ENCODE assay signal across 11 mouse cellular contexts in genomic region chr2:57772315-57772714, GRCm38 (mm10).
DNase-seq lines count a peak whose midpoint lies in the region; ATAC-seq and TF ChIP-seq lines count a peak whose summit lies in the region.
"Had no signal": no experiment of that assay in that cellular context is flagged by ENCODE, and none has a peak within 500 bp of the region (broad histone marks: within the 10 kb centered on the region; RNA-seq: fewer than 3 reads in every experiment).

No protein-coding gene starts in this region.

- TF ChIP-seq POLR2A in MEL (IDR thresholded peaks at IDR 0.05; ENCODE audit: control insufficient read depth in 1 of 2, insufficient read depth in 1 of 2, low read depth in 1 of 2, low read length in 2 of 2, poor library complexity in 1 of 2) = no peak

- no peaks in the 10 kb centered on the region for H3K79me2 ChIP-seq in MEL (ENCODE audit: control insufficient read depth, insufficient read depth, low read length, poor library complexity)

- no peak for ATAC-seq in CD4-positive, CD25-positive, alpha-beta regulatory T cell, adult 4 months
- ATAC-seq in granulocyte monocyte progenitor cell, adult 5-6 weeks (replicated peaks; ENCODE audit: poor library complexity, severe bottlenecking) = peak; percentile 56; the same call in 1 of the 2 replicates

- TF ChIP-seq CTCF in layer of hippocampus, adult 2 months (conservative IDR thresholded peaks at IDR 0.05) = peak; percentile 70
- peak in 2 of 3 experiments; percentile 18 to 43; a peak in 3 of 6 replicates for TF ChIP-seq CTCF in MEL (IDR thresholded peaks at IDR 0.05 in 2 of 3, conservative IDR thresholded peaks at IDR 0.05 in 1 of 3; ENCODE audit: control insufficient read depth in 1 of 3, insufficient read depth in 1 of 3, low read depth in 2 of 3, low read length in 3 of 3, poor library complexity in 1 of 3, severe bottlenecking in 1 of 3)

- DNase-seq in CD4-positive, CD25-positive, alpha-beta regulatory T cell, adult 2 months (ENCODE audit: low read depth, low spot score) = peak; percentile 18
- no peak for DNase-seq in layer of hippocampus, adult 2 months (ENCODE audit: low spot score in 2 of 2)
- DNase-seq in layer of hippocampus, postnatal 10 days (ENCODE audit: low spot score in 2 of 2) = no peak
- DNase-seq in MEL (ENCODE audit: low read depth, low spot score) = peak; percentile 41
- no peak for DNase-seq in B cell, adult 2 months
- no peak for DNase-seq in adrenal gland, postnatal 10 days
- DNase-seq: adrenal gland, postnatal 36 days had no signal

- no peaks in the 10 kb centered on the region for H3K9me3 ChIP-seq in MEL (replicated peaks; ENCODE audit: insufficient read depth, low read length)
- H3K9me3 ChIP-seq: embryonic facial prominence, embryonic 13.5 days; limb, embryonic 15.5 days had no signal

- no peak overlapping the region for H3K4me3 ChIP-seq in layer of hippocampus, adult 2 months
- no peak overlapping the region for H3K4me3 ChIP-seq in MEL (ENCODE audit: control insufficient read depth in 1 of 2, insufficient read depth in 1 of 2, low read depth in 2 of 2, low read length in 2 of 2)
- H3K4me3 ChIP-seq: embryonic facial prominence, embryonic 13.5 days; limb, embryonic 15.5 days had no signal

- TF ChIP-seq RAD21 in MEL (IDR thresholded peaks at IDR 0.05; ENCODE audit: low read depth, low read length) = peak; percentile 49

- no peak overlapping the region for H3K9ac ChIP-seq in MEL (ENCODE audit: control insufficient read depth, low read depth, low read length, poor library complexity, severe bottlenecking)
- H3K9ac ChIP-seq: embryonic facial prominence, embryonic 13.5 days; limb, embryonic 15.5 days had no signal

- H3K36me3 ChIP-seq in MEL (ENCODE audit: control insufficient read depth in 1 of 2, insufficient read depth in 2 of 2, low read length in 2 of 2) = no peaks in the 10 kb centered on the region
- H3K36me3 ChIP-seq: embryonic facial prominence, embryonic 13.5 days; limb, embryonic 15.5 days had no signal

- no peaks in the 10 kb centered on the region for H3K4me1 ChIP-seq in MEL (ENCODE audit: control insufficient read depth in 1 of 2, insufficient read depth in 2 of 2, low read length in 2 of 2)
- H3K4me1 ChIP-seq: embryonic facial prominence, embryonic 13.5 days; limb, embryonic 15.5 days had no signal

- no peaks in the 10 kb centered on the region for H3K27me3 ChIP-seq in MEL (ENCODE audit: control insufficient read depth in 1 of 2, insufficient read depth in 2 of 2, low read length in 2 of 2)
- H3K27me3 ChIP-seq: embryonic facial prominence, embryonic 13.5 days; limb, embryonic 15.5 days had no signal

- TF ChIP-seq EP300 in MEL (IDR thresholded peaks at IDR 0.05; ENCODE audit: low read depth in 1 of 2, low read length in 2 of 2) = no peak

- H3K27ac ChIP-seq in layer of hippocampus, adult 2 months = no peak overlapping the region
- no peak overlapping the region for H3K27ac ChIP-seq in MEL (ENCODE audit: control insufficient read depth, low read depth, low read length)
- H3K27ac ChIP-seq: embryonic facial prominence, embryonic 13.5 days; limb, embryonic 15.5 days had no signal

TF ChIP-seq in MEL, 35 proteins besides CTCF, POLR2A, EP300 and RAD21:
- 0 out of 2 replicates have a peak, but pooled peaks have one; percentile 15 for TF ChIP-seq ZC3H11A (IDR thresholded peaks at IDR 0.05; ENCODE audit: low read depth, low read length)
- TF ChIP-seq SMC3 (IDR thresholded peaks at IDR 0.05; ENCODE audit: low read depth, low read length) = peak; percentile 64
- TF ChIP-seq TCF12 (IDR thresholded peaks at IDR 0.05; ENCODE audit: low read depth, low read length) = no peak

Comparison
In these comparisons a context has a peak if more than half of its experiments do, and no peak if none do; other contexts are left out.
1. DNase-seq: peak in CD4-positive, CD25-positive, alpha-beta regulatory T cell, adult 2 months (single experiment) and MEL (single experiment); none in layer of hippocampus, adult 2 months (0 of 2), layer of hippocampus, postnatal 10 days (0 of 2), B cell, adult 2 months (0 of 2) and adrenal gland, postnatal 10 days (single experiment).